Mouse (Mus musculus) heart, embryonic 10.5 days (tissue): ENCODE measurements around the gene Top2b. TPM values are rescaled to one million over a fixed set of nuclear protein-coding genes. Genes with fewer than 3 reads are reported as not detected.

Source experiments
- DNase-seq: peaks from one replicate; pipeline ENCODE4 v3.0.0-alpha.2; 2017; ENCODE audit warnings: low spot score
- H3K27ac ChIP-seq: fragments of 300-500 bp; sonication (generic); 2 replicates; pipeline ENCODE4 v1.5.1; 2016; ENCODE audit warnings: mild to moderate bottlenecking
- H3K27me3 ChIP-seq: fragments of 300-500 bp; sonication (generic); 2 replicates; pipeline ENCODE4 v1.6.1; 2016; ENCODE audit warnings: mild to moderate bottlenecking; ENCODE audit not compliant: poor library complexity, insufficient read depth, severe bottlenecking
- H3K36me3 ChIP-seq: fragments of 300-500 bp; sonication (generic); 2 replicates; pipeline ENCODE4 v1.6.1; 2016; ENCODE audit warnings: mild to moderate bottlenecking, moderate library complexity
- H3K4me1 ChIP-seq: fragments of 300-500 bp; sonication (generic); 2 replicates; pipeline ENCODE4 v1.6.1; 2016; ENCODE audit warnings: mild to moderate bottlenecking
- H3K4me3 ChIP-seq: fragments of 300-500 bp; sonication (generic); 2 replicates; pipeline ENCODE4 v1.5.1; 2016; ENCODE audit warnings: mild to moderate bottlenecking, moderate library complexity
- H3K9me3 ChIP-seq: fragments of 300-500 bp; sonication (generic); 2 replicates; pipeline ENCODE4 v1.6.1; 2016; ENCODE audit warnings: mild to moderate bottlenecking, moderate library complexity
- WGBS: fragments of 180-500 bp; shearing (Covaris S2); methylation state at CpG from one replicate; pipeline ENCODE4 v1.1.7; 2016; 5-methylcytosine and 5-hydroxymethylcytosine counted together
- polyA plus RNA-seq: library from polyadenylated mRNA; unstranded; fragments of >200 nt; fragmentation: Nextera tagmentation; extraction: Ambion mirVana; gene quantifications from 2 replicates; pipeline ENCODE4 v1.2.1, GENCODE M21; 2016

Gene Top2b
- polyA plus RNA-seq, 1 experiment from 2014 or later = 49.6 TPM

DNA sequence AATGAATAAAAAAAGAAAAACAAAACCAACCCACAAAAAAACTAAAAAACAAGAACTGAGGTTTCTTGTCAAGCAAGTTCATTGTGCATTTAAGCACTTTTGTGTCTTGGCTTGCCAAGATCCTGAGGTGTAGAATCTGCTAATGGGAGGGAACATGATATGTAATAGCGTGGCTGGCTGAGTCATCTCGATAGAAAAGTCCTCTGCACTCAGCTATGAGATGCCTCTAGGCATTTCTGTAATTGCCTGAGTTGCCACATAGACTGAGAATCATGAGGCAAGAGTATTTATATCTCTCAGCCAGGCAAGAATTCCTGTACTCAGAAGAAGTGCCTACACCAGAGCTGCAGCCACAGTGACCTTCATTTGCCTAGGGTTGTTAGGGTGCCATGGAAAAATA lies 68.2 kb downstream of the Top2b start:
- H3K27me3 ChIP-seq = no peaks in the 10 kb centered on the region
- WGBS = 67% methylated on average over 2 of the region's 2 CpGs
- no peak for DNase-seq
- H3K4me3 ChIP-seq = no peak overlapping the region
- H3K4me1 ChIP-seq = no peaks in the 10 kb centered on the region
- H3K9me3 ChIP-seq = no peaks in the 10 kb centered on the region
- peaks cover 64% of the 10 kb centered on the region for H3K36me3 ChIP-seq
- H3K27ac ChIP-seq = no peak overlapping the region; the same call in 1 of the 2 replicates

DNA sequence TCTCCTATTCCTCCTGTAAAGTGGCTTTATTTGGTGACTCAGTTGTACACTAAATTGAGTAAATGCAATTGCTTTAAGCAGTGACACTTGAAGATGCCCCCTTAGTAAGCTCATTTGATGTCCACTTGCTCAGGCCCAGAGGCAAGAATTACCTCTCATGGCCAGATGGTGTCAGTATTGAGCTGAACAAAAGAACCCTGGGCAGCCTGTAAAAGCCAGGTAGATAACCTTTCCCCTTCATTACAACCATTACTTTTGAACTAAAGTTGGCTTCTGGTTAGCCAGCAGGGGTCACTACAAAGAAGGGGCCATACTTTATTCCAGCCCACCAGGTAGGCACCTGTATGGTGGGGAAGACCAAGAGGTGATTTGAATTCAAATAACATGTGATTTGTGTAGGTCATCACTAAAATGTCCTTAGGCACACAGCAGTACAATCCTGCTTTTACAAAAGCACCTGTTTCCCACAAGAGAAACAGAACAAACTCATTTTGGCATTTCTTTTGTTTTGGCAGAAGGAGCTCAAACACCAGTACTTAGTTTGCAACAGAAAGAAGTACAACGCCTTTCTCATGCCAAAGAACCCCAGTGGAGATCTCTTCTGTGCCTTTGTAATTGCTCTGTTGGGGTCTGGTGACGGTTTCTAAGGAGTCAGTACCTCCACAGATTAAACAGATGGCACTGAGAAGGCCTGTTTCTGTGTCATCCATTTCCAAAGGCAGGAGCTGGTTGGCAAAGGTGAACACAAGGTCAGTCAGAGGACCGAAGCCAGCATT lies 69.6 kb downstream of the Top2b start:
- Histone ChIP-seq H3K9me3 (no peaks in the 10 kb centered on the region), H3K27me3 (no peaks in the 10 kb centered on the region), H3K4me1 (no peaks in the 10 kb centered on the region), H3K36me3 (peaks cover 58% of the 10 kb centered on the region), H3K4me3 (no peak overlapping the region), H3K27ac (no peak overlapping the region)
- peak; percentile 78 for DNase-seq
- 71% methylated on average over 3 of the region's 3 CpGs for WGBS

DNA sequence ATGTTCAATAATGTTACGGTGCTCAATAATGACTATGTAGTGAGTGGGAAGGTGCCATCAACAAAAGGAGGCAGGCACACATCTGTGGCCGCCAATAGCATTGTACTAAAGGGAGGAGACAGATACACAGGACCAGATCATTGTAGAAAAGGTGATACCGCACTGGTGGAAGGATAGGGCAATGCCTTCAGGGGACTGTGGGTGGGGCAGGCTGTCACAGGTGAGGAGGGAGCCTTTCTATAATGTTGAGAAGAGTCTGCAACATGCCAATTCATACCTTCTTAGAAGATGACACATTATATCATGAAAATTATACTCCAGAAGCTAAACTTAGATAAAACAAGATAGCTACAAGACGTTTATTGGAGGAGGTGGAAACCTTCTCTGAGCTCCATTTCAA lies 72.4 kb downstream of the Top2b start:
- Histone ChIP-seq H3K4me3 (no peak overlapping the region), H3K27ac (no peak overlapping the region), H3K9me3 (no peaks in the 10 kb centered on the region), H3K4me1 (no peaks in the 10 kb centered on the region), H3K36me3 (peaks cover 45% of the 10 kb centered on the region), H3K27me3 (no peaks in the 10 kb centered on the region)
- no peak for DNase-seq
- WGBS = 94% methylated on average over 4 of the region's 4 CpGs

DNA sequence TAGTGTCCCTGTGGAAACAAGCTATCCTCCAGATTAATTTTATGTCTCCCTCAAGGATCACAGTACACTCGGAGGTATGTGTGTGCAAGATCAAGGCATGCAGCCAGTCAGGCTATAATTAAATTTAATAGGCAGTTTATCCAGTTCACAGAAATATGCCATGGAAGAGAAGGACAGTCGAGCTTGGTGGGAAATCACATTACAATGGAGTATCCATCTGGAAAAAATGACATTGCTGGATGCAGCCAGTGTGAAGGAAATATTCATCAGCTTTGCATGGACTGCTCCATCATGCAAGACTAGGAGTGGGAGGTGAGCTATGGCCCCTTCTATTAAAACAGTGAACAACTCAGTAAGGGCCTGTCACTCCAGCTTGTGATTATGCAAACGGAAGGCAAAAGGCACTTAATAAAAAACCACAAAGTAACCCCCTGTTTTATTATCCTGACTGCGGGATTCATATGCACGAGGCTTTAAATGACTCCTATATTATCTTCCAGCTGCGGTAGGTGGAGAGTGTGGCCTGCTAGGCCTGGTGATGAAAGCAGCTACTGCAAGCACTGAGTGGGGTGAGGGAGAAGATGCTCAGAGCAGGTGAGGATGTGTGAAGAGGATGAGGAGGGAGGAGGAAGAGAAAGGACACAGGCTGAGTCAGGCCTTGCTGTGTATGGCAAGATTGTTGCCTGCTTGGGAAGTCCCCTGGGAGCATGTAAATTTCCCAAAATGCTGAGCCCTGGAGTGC lies 74.6 kb downstream of the Top2b start:
- WGBS = 82% methylated on average over 6 of the region's 6 CpGs
- H3K36me3 ChIP-seq = peaks cover 37% of the 10 kb centered on the region
- no peak for DNase-seq
- H3K9me3 ChIP-seq = no peaks in the 10 kb centered on the region
- no peak overlapping the region for H3K27ac ChIP-seq
- H3K4me1 ChIP-seq = no peaks in the 10 kb centered on the region
- H3K4me3 ChIP-seq = no peak overlapping the region
- no peaks in the 10 kb centered on the region for H3K27me3 ChIP-seq

DNA sequence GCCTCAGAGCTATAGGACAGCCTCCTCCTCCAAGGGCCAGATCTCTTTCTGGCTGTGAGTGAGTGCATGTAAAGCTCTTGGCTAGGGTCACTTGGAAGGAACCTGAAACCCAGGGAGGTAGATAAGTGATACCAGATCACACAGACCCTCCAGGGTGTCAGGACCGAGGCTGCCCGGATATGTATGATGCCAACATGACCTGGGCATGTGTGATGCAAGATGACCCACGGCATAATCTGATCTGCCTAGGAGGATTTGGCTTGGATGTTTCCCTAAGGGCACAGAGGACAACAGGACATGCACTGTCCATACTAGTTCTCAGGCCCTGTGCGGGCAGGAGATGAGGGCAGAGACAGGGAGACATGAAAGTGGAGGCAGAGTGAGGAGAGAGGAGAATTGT lies 79.9 kb downstream of the Top2b start:
- Histone ChIP-seq H3K9me3 (no peaks in the 10 kb centered on the region), H3K27me3 (no peaks in the 10 kb centered on the region), H3K27ac (no peak overlapping the region), H3K4me3 (no peak overlapping the region), H3K4me1 (peaks cover 13% of the 10 kb centered on the region; the same call in 1 of the 2 replicates), H3K36me3 (peaks cover 9% of the 10 kb centered on the region)
- 77% methylated on average over 4 of the region's 4 CpGs for WGBS
- no peak for DNase-seq

DNA sequence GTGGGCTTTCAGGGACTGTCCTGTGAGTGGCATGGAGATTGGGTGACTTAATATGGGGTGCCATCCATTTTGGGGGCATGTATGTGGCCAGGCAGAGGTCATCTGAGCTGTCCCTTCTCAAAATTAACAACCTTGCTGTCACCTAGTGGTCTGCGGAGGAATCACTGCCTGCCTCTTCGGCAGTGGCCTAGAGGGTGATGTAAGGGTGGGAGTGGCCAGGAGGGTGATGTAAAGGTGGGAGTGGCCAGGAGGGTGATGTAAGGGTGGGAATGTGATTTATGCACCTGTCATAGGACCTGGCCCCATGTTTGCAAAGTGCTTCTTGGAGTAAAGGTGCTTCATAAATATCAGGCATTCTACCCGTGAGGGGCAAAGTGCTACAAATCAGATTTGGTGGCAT lies 82.6 kb downstream of the Top2b start:
- H3K36me3 ChIP-seq = peaks cover 3% of the 10 kb centered on the region
- H3K27me3 ChIP-seq = no peaks in the 10 kb centered on the region
- H3K27ac ChIP-seq = no peak overlapping the region
- peaks cover 13% of the 10 kb centered on the region; the same call in 1 of the 2 replicates for H3K4me1 ChIP-seq
- 36% methylated on average over 3 of the region's 3 CpGs for WGBS
- H3K9me3 ChIP-seq = no peaks in the 10 kb centered on the region
- DNase-seq = no peak
- H3K4me3 ChIP-seq = no peak overlapping the region

DNA sequence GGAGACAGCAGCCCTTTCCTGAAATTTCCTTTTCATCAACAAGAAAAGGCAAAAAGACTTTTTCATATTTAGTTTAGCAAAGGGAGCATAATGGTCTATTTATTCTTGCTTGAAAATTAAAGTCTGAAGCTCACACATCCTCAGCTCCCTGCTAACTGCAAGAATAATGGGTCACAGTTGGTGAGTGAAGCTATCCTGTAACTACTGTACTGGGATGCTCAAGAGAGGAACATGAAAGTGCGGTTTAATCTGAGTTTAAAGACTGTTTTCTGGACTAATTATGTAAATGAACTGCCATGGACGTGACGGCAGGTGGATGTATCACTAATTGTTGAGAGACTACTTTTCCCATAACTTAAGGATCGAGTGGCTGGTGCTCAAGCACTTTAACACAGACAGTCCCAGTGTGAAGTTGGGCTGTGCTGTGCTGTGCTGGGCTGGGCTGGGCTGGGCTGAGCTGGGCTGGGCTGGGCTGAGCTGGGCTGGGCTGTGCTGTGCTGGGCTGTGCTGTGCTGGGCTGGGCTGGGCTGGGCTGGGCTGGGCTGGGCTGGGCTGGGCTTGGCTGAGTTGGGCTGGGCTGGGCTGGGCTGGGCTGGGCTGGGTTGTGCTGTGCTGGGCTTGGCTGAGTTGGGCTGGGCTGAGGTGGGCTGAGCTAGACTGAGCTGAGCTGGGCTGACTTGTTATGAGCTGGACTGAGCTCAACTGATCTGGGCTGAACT lies 83.4 kb downstream of the Top2b start:
- H3K36me3 ChIP-seq = peaks cover 1% of the 10 kb centered on the region

DNA sequence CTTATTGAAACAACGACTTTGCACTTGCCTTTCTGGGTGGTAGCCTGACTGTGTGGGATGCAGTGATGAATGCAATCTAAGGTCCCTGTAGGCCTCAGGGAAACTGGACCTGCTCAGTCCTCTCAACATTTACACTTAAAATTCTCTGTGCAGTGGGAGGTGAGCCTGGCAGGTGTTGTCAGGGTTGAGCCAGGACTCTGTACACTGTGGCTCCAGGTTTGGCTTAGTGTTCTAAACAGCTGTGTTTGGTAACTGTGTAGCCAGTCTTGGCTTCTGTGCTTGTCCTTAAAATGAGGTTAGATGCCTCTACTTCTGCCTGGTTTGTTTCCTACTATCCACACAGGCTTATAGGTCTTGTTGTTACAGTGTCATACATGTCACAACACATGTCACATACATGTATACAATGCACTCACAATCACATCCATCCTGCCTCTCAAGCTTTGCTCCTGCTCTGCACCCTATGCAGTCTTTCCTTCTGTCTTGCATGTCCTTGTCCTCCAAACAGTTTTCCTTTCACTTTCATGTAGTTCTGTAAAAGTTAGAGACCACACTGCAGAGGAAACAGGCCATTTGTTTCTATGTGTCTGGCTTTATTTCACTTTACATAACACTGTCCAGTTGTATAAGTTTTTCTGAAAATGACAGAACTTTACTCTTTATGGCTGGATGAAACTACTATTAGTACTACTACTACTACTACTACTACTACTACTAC lies 113.8 kb downstream of the Top2b start:
- H3K27ac ChIP-seq = no peak overlapping the region
- peak; percentile 22 for DNase-seq
- H3K4me3 ChIP-seq = no peak overlapping the region
- 92% methylated on average over 1 of the region's 1 CpGs for WGBS
- no peaks in the 10 kb centered on the region for H3K36me3 ChIP-seq
- H3K27me3 ChIP-seq = no peaks in the 10 kb centered on the region
- H3K9me3 ChIP-seq = no peaks in the 10 kb centered on the region
- H3K4me1 ChIP-seq = peaks cover 10% of the 10 kb centered on the region

More for the DNA sequence above, 83.4 kb downstream of the Top2b start:
- Histone ChIP-seq H3K4me1 (peaks cover 13% of the 10 kb centered on the region; the same call in 1 of the 2 replicates), H3K27me3 (no peaks in the 10 kb centered on the region), H3K4me3 (no peak overlapping the region), H3K27ac (no peak overlapping the region), H3K9me3 (no peaks in the 10 kb centered on the region)
- WGBS = 54% methylated on average over 4 of the region's 4 CpGs
- peak; percentile 91 for DNase-seq

DNA sequence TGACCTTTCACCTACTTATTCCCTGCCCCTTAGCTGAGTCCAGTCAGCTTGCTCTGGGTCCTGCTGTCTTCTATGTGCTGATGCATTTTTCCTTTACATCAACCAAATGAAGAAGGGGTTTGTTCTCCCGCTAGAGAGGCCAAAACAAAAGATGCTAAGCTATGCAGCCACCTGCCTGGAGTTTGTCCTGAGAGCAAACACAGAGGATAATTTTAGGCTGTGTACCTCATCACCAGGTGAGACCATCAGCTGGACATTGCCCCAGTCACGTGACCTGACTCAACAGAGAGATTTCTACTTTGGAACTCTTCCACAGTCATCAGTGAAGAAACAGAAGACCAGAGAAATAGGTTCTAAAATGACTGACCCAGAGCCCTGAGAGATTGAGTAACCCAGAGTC lies 114.5 kb downstream of the Top2b start:
- no peaks in the 10 kb centered on the region for H3K36me3 ChIP-seq
- no peaks in the 10 kb centered on the region for H3K27me3 ChIP-seq
- no peak overlapping the region for H3K27ac ChIP-seq
- H3K9me3 ChIP-seq = no peaks in the 10 kb centered on the region
- H3K4me1 ChIP-seq = peaks cover 17% of the 10 kb centered on the region
- WGBS = 86% methylated on average over 2 of the region's 2 CpGs
- peak; percentile 64 for DNase-seq
- H3K4me3 ChIP-seq = no peak overlapping the region

DNA sequence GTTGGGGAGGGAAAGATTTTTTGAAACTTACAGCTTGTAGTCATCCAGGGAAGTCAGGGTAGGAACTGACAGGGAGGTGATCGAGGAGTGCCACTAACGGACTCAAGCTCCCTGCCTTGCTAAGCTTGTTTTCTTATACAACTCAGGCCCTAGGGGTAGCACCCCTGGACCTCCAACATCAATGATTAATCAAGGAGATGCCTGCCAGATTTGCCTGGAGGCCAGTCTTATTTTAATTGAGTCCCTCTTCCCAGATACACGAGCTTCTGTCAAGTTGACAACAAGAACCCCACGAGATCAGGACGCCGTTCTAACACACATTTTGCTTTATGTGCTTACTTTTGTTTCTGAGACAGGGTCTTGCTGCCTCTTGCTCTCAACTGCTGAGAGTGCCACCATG lies 115.6 kb downstream of the Top2b start:
- H3K4me3 ChIP-seq = no peak overlapping the region
- WGBS = 59% methylated on average over 6 of the region's 6 CpGs
- H3K27ac ChIP-seq = no peak overlapping the region
- H3K9me3 ChIP-seq = no peaks in the 10 kb centered on the region
- peaks cover 19% of the 10 kb centered on the region for H3K4me1 ChIP-seq
- peak; percentile 30 for DNase-seq
- no peaks in the 10 kb centered on the region for H3K27me3 ChIP-seq
- no peaks in the 10 kb centered on the region for H3K36me3 ChIP-seq

DNA sequence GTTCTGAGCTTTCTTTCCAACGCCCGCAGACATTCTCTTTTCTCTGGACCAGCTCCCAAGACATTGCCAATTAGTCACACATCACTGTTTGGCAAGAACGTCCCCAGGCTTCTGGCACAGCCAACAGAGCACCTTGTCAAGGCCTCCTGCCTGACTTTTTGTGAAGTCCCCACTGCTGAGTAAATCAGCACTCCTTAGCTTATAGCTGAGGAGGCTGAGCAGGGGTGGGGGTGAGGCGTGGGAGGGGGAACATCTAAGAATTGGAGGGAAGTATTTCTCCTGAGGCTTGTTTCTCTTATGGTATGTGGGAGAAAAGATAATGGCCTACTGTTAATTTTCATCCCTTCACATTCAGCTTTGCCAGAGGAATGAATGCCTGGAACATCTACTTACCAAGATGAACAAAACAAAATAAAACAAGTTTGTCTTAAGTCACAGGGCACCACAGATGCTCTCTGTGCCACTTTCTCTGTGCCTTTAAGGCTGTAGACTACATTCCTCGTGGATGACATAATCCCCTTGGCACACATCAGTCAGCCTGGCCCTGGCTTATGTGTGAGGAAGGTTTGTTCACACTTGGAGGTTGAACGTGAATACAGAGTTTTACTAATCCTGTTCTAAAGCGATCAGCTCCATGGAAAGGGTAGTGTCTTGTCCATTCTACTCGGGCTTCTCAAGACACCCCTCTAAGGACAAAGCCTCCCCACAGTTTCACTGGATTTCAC lies 118.8 kb downstream of the Top2b start:
- no peaks in the 10 kb centered on the region for H3K9me3 ChIP-seq
- H3K4me1 ChIP-seq = peaks cover 22% of the 10 kb centered on the region
- peak overlapping the region; percentile 29; the same call in 1 of the 2 replicates for H3K27ac ChIP-seq
- DNase-seq = no peak
- H3K36me3 ChIP-seq = no peaks in the 10 kb centered on the region
- no peak overlapping the region for H3K4me3 ChIP-seq
- no peaks in the 10 kb centered on the region for H3K27me3 ChIP-seq
- WGBS = 57% methylated on average over 8 of the region's 8 CpGs
